Mouse (Mus musculus) liver, embryonic 13.5 days (tissue): Measurements from ENCODE around the gene Gm6169. TPM values are rescaled to one million over a fixed set of nuclear protein-coding genes. Genes with fewer than 3 reads are reported as not detected.
A peak's percentile ranks its signal among the peaks of the same experiment; 100 is the strongest.
"Not testable (repeated sequence)": the region's sequence is repeated elsewhere in the genome, so short reads cannot be mapped to it uniquely, and the experiment has no call there.

Experiments used
- ATAC-seq: fragments of 200-750 bp; cut with Nextera tagmentation; 2 replicates; pipeline ENCODE4 v1.8.0; 2017; ENCODE audit warnings: low read depth, mild to moderate bottlenecking, moderate number of reproducible peaks, moderate library complexity
- DNase-seq: peaks from one replicate; pipeline ENCODE4 v3.0.0; 2022
- H3K27ac ChIP-seq: fragments of 300-500 bp; sonication (generic); 2 replicates; pipeline ENCODE4 v1.5.1; 2015; ENCODE audit warnings: moderate library complexity, mild to moderate bottlenecking, inconsistent platforms
- H3K27me3 ChIP-seq: fragments of 300-500 bp; sonication (generic); 2 replicates; pipeline ENCODE4 v1.6.1; 2015; ENCODE audit warnings: mild to moderate bottlenecking, inconsistent platforms
- H3K36me3 ChIP-seq: fragments of 300-500 bp; sonication (generic); 2 replicates; pipeline ENCODE4 v1.6.1; 2015; ENCODE audit warnings: mild to moderate bottlenecking, inconsistent platforms
- H3K4me1 ChIP-seq: fragments of 300-500 bp; sonication (generic); replicated peaks from 2 replicates; pipeline ENCODE4 v1.6.1; 2015; ENCODE audit warnings: inconsistent platforms
- H3K4me2 ChIP-seq: fragments of 300-500 bp; sonication (generic); 2 replicates; pipeline ENCODE4 v1.6.1; 2015; ENCODE audit warnings: inconsistent platforms, mild to moderate bottlenecking, moderate library complexity
- H3K4me3 ChIP-seq: fragments of 300-500 bp; sonication (generic); replicated peaks from 2 replicates; pipeline ENCODE4 v1.5.1; 2015; ENCODE audit warnings: mild to moderate bottlenecking, inconsistent platforms
- H3K9ac ChIP-seq: fragments of 300-500 bp; sonication (generic); 2 replicates; pipeline ENCODE4 v1.6.1; 2015; ENCODE audit warnings: mild to moderate bottlenecking, inconsistent platforms
- H3K9me3 ChIP-seq: fragments of 300-500 bp; sonication (generic); replicated peaks from 2 replicates; pipeline ENCODE4 v1.6.1; 2016; ENCODE audit warnings: inconsistent platforms
- WGBS: fragments of 180-500 bp; shearing (Covaris S2); methylation state at CpG from one replicate; pipeline ENCODE4 v1.1.7; 2015; ENCODE audit not compliant: insufficient replicate concordance; 5-methylcytosine and 5-hydroxymethylcytosine counted together
- polyA plus RNA-seq: library from polyadenylated mRNA; unstranded; fragments of >200 nt; fragmentation: Nextera tagmentation; extraction: Ambion mirVana; gene quantifications from 2 replicates; pipeline ENCODE4 v1.2.1, GENCODE M21; 2015

Gene Gm6169
- polyA plus RNA-seq, 1 experiment from 2014 or later = 0.97 TPM

DNA sequence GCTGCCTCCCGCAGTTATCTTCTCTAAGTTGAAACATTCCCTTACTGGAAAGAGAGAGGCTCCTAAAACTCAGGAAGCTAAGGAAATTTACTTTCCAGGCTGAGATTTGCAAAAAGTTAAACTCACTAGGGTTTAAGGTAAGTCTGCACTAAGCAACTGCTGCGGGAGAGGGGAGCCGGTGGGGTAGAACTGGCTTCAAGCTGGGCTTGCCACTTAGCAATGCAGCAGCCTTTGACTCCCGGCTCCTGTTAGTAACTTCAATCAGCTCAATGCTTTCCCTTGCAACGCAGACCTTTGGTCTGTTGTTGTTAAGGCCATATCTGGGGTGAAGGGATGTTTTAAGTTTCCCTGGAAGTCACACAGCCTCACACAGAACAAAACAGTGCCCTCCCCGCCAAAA lies 31.3 kb downstream of the Gm6169 start:
- whole genome bisulfite sequencing = 26% methylated on average over 6 of the region's 6 CpGs
- no peaks in the 10 kb centered on the region for H3K9me3 ChIP-seq
- peaks cover 79% of the 10 kb centered on the region for H3K4me1 ChIP-seq
- peak overlapping the region; percentile 57 for H3K4me3 ChIP-seq
- peak overlapping the region; percentile 74 for H3K9ac ChIP-seq
- H3K27ac ChIP-seq = peak overlapping the region; percentile 90
- peaks cover 12% of the 10 kb centered on the region for H3K27me3 ChIP-seq
- peak overlapping the region; percentile 70 for H3K4me2 ChIP-seq
- DNase-seq (no peak), ATAC-seq (no peak)
- no peaks in the 10 kb centered on the region for H3K36me3 ChIP-seq

DNA sequence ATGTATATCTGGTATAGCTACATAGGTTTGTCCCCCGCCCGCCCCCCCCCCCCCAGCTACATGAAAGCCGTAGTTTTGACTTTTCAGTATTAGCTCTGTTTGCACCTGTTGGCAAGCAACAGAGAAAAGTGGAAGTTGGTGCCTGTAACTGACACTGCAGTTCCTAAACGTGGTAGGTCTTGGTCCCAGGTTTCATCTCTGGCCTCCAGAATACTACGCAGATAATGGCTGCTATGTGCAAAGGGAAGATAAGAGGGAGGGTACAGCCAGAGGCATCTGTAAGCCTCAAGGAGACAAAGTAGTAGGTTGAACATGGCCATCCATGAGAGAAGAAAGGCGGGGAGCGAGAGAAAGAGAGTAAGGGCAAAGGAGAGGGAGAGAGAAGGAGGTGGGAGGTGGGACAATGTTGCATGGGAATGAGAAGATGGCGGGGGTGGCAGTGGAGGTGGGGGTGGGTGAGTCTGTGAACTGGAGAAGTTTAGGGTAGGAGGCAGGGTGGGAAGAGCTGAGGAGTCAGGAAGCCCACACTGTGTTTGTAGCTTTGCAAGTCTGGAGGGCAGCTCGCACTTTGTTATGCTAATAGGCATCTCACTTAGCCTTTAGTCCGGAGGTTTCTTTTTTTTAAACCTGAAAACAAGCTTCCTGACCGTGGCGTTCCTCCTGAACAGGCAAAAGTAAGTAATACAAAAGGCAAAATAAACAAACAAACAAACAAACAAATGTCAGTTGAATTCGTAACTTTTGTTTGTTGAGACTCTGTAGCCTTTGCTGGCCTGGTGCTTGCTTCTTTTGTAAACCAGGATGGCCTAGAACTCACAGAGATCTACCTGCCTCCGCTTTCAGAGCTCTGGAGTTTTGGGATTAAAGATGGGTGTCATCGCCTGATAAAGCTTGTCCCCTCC lies 32.1 kb downstream of the Gm6169 start, which contains the start of gene Fam169a:
Gene Fam169a, plus strand, starts transcription at position 638 of the 902 bp plus-strand sequence.
- H3K4me2 ChIP-seq = peak within 1 kb of the TSS; percentile 70

DNA sequence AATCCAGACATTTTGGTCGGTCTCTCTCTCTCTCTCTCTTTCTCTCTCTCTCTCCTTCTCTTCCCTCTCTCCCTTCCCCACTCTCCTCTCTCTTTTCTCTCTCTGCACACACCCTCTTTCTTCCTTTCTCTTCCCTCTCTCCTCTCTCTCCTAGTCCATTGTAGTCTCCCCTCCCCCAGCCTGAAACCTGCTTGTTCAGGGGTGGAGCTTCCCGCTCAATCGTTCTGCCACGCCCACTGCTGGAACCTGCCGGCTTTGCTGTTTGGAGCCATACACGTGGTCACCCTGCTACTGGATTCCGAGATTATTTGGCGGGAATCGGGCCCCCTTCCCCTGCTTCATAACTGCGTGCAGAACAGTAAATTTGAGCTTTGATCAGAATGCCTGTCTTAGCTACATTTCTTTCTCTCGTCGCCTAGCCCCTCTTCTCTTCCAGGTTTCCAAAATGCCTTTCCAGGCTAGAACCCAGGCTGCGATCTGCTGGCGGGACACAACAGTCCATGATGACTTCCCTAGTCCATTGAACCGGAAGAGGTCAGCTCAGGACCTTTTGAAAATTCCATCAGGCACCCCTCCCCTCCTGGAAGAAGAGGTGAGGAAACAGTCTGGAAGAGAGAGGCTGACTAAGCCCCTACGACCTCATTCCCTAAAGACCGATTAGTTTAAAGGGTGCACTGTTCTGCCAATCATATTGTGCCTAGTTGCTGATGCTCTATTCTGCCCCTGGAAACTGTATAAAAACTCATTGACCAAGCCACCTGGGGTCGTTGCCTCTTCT lies 34.0 kb downstream of the Gm6169 start:
- ATAC-seq (peak; percentile 35), DNase-seq (peak; percentile 70)
- H3K27me3 ChIP-seq, H3K36me3 ChIP-seq, H3K9me3 ChIP-seq: not testable (repeated sequence)
- Histone ChIP-seq H3K4me1 (peaks cover 73% of the 10 kb centered on the region), H3K4me2 (peak overlapping the region; percentile 65), H3K9ac (peak overlapping the region; percentile 55), H3K27ac (peak overlapping the region; percentile 76), H3K4me3 (peak overlapping the region; percentile 34)
- WGBS = 27% methylated on average over 18 of the region's 18 CpGs

More for the DNA sequence above, 32.1 kb downstream of the Gm6169 start, which contains the start of gene Fam169a:
- peaks cover 9% of the 10 kb centered on the region for H3K27me3 ChIP-seq
- peak within 1 kb of the TSS; percentile 74 for H3K9ac ChIP-seq
- H3K9me3 ChIP-seq = no peaks in the 10 kb centered on the region
- 20% methylated on average over 15 of the region's 15 CpGs for WGBS
- H3K36me3 ChIP-seq = no peaks in the 10 kb centered on the region
- peak; percentile 67 for DNase-seq
- H3K27ac ChIP-seq = peak within 1 kb of the TSS; percentile 90
- peaks cover 73% of the 10 kb centered on the region for H3K4me1 ChIP-seq
- peak; percentile 92 for ATAC-seq
- peak within 1 kb of the TSS; percentile 57 for H3K4me3 ChIP-seq

DNA sequence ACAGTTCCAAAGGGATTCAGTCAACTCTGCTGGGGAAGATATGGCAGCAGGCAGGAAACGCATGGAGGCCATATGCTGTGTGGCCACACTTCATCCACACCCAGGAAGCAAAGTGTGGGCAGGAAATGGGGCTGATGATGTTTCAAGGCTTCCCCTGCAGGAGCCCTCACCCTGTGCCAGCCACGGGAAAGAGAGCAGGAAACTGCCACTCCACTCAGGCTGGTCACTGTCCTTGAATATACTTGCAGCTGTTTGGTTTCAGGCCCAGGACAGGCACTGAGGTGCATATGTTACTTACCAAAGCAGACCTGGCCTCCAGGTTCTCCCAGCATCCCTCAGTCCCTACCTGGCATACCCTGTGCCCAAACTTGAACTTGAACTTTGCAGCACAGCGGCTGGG lies 34.6 kb downstream of the Gm6169 start:
- Histone ChIP-seq H3K4me1 (peaks cover 67% of the 10 kb centered on the region), H3K4me2 (peak overlapping the region; percentile 65), H3K36me3 (no peaks in the 10 kb centered on the region), H3K9ac (peak overlapping the region; percentile 55), H3K9me3 (no peaks in the 10 kb centered on the region), H3K27ac (peak overlapping the region; percentile 76), H3K4me3 (peak overlapping the region; percentile 34), H3K27me3 (no peaks in the 10 kb centered on the region)
- ATAC-seq = peak; percentile 20
- WGBS = 33% methylated on average over 3 of the region's 3 CpGs
- DNase-seq = no peak

- WGBS = 31% methylated on average over 2 of the region's 2 CpGs
- H3K4me2 ChIP-seq = no peak overlapping the region
- H3K36me3 ChIP-seq = no peaks in the 10 kb centered on the region
- no peaks in the 10 kb centered on the region for H3K27me3 ChIP-seq
- ATAC-seq (no peak), DNase-seq (no peak)
- H3K9me3 ChIP-seq = no peaks in the 10 kb centered on the region
- no peak overlapping the region; the same call in 1 of the 2 replicates for H3K27ac ChIP-seq
- peaks cover 63% of the 10 kb centered on the region for H3K4me1 ChIP-seq
- peak overlapping the region; percentile 26; the same call in 1 of the 2 replicates for H3K9ac ChIP-seq
- no peak overlapping the region for H3K4me3 ChIP-seq
Measured at GRCm38 (mm10) chr13:97063431-97063830, 35.6 kb downstream of the Gm6169 start.

- Histone ChIP-seq H3K4me3 (no peak overlapping the region), H3K9ac (no peak overlapping the region), H3K27ac (no peak overlapping the region), H3K4me1 (peaks cover 59% of the 10 kb centered on the region), H3K4me2 (no peak overlapping the region), H3K27me3 (no peaks in the 10 kb centered on the region), H3K9me3 (no peaks in the 10 kb centered on the region), H3K36me3 (no peaks in the 10 kb centered on the region)
- ATAC-seq (no peak), DNase-seq (no peak)
- WGBS = 84% methylated on average over 3 of the region's 3 CpGs
Measured at GRCm38 (mm10) chr13:97062151-97062550, 36.9 kb downstream of the Gm6169 start.

DNA sequence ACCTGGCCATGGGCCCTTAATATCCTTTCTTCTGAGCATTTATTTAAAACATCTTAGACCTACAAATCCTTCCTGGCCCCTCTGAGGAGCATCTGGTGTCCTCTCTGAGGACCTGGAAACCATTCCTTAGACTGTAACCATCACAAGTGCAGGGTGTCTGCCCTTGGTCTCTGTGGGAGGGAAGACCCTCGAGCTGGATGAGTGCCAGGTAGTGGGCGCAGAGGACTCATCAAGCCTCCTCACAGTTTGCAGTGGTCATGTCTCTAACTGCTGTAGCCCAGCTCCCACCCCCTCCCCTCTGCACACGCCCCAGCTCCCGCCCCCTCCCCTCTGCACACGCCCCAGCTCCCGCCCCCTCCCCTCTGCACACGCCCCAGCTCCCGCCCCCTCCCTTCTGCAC lies 38.7 kb downstream of the Gm6169 start:
- Histone ChIP-seq H3K9ac (no peak overlapping the region), H3K27me3 (no peaks in the 10 kb centered on the region), H3K4me1 (peaks cover 48% of the 10 kb centered on the region), H3K27ac (no peak overlapping the region), H3K36me3 (no peaks in the 10 kb centered on the region), H3K9me3 (no peaks in the 10 kb centered on the region), H3K4me2 (no peak overlapping the region), H3K4me3 (no peak overlapping the region)
- WGBS = 57% methylated on average over 8 of the region's 8 CpGs
- ATAC-seq = no peak
- DNase-seq = no peak

DNA sequence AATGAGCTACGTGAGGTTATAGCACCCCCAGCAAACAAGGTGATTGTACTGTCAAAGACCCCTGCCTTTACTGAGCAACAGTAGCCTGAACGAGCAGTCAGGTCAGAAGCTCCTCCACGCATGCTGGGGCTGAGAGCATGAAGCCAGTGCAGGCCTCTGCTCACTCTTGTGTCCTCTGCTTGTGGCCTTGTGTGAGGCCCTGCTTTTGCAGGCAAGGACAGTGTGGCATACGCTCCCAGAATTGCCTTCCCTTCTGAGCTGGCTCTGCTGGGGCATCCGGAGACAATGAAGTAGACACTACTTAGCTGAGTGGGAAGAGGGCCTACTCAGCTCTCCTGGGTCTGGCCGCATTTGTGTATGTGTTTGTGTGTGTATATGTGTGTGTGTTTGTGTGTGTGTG lies 39.3 kb downstream of the Gm6169 start:
- H3K9me3 ChIP-seq = no peaks in the 10 kb centered on the region
- no peaks in the 10 kb centered on the region for H3K36me3 ChIP-seq
- no peak overlapping the region for H3K4me3 ChIP-seq
- WGBS = 81% methylated on average over 6 of the region's 6 CpGs
- no peaks in the 10 kb centered on the region for H3K27me3 ChIP-seq
- no peak overlapping the region for H3K27ac ChIP-seq
- no peak overlapping the region for H3K4me2 ChIP-seq
- peaks cover 42% of the 10 kb centered on the region for H3K4me1 ChIP-seq
- no peak for DNase-seq
- H3K9ac ChIP-seq = no peak overlapping the region
- no peak for ATAC-seq

DNA sequence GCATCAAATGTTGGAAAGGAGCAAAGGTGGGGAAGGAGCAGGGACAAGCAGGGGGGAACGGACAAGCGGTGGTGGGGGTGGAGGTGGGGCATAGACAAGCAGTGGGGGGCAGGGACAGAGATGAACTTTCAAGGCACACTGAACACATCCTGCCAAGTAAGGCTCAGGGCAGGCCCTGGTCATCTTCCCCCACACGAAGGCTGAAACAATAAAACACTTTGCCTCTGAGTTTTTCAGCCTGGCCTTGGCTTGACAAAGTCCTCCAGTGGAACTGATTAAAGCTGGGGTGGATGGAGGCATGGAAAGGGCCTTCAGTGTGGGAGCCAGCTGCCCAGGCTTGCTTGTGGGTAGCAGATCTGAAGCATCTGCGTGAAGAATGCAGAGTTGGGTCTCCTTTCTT lies 41.2 kb downstream of the Gm6169 start:
- Histone ChIP-seq H3K4me2 (no peak overlapping the region), H3K27me3 (peaks cover 3% of the 10 kb centered on the region; the same call in 1 of the 2 replicates), H3K9ac (no peak overlapping the region), H3K36me3 (no peaks in the 10 kb centered on the region), H3K9me3 (no peaks in the 10 kb centered on the region), H3K4me3 (no peak overlapping the region), H3K27ac (no peak overlapping the region), H3K4me1 (peaks cover 24% of the 10 kb centered on the region)
- ATAC-seq (no peak), DNase-seq (no peak)
- WGBS = 57% methylated on average over 4 of the region's 4 CpGs

- no peak overlapping the region for H3K4me3 ChIP-seq
- no peaks in the 10 kb centered on the region for H3K36me3 ChIP-seq
- no peaks in the 10 kb centered on the region for H3K9me3 ChIP-seq
- ATAC-seq (no peak), DNase-seq (no peak)
- H3K27ac ChIP-seq = no peak overlapping the region
- WGBS = 67% methylated on average over 8 of the region's 8 CpGs
- H3K4me2 ChIP-seq = no peak overlapping the region
- H3K27me3 ChIP-seq = peaks cover 3% of the 10 kb centered on the region; the same call in 1 of the 2 replicates
- H3K9ac ChIP-seq = no peak overlapping the region
- H3K4me1 ChIP-seq = peaks cover 14% of the 10 kb centered on the region
Measured at GRCm38 (mm10) chr13:97053844-97054243, 45.2 kb downstream of the Gm6169 start.

GRCm38 (mm10) chr13:97052667-97053066 lies 46.4 kb downstream of the Gm6169 start:
- Histone ChIP-seq H3K9me3 (no peaks in the 10 kb centered on the region), H3K4me3 (no peak overlapping the region), H3K27me3 (peaks cover 3% of the 10 kb centered on the region; the same call in 1 of the 2 replicates), H3K9ac (no peak overlapping the region), H3K4me2 (no peak overlapping the region), H3K4me1 (peaks cover 10% of the 10 kb centered on the region), H3K36me3 (no peaks in the 10 kb centered on the region), H3K27ac (no peak overlapping the region)
- WGBS = 12% methylated on average over 11 of the region's 11 CpGs
- ATAC-seq (0 out of 2 replicates have a peak, but pooled peaks have one; percentile 18), DNase-seq (no peak)
